Mouse (Mus musculus): ENCODE measurements at regions not wholly inside any gene's neighbourhood (a gene's known extent, or its start where the extent isn't known, plus 50 kb on each side); places are given as distances from the start of the nearest gene placed in this dataset.

DNA sequence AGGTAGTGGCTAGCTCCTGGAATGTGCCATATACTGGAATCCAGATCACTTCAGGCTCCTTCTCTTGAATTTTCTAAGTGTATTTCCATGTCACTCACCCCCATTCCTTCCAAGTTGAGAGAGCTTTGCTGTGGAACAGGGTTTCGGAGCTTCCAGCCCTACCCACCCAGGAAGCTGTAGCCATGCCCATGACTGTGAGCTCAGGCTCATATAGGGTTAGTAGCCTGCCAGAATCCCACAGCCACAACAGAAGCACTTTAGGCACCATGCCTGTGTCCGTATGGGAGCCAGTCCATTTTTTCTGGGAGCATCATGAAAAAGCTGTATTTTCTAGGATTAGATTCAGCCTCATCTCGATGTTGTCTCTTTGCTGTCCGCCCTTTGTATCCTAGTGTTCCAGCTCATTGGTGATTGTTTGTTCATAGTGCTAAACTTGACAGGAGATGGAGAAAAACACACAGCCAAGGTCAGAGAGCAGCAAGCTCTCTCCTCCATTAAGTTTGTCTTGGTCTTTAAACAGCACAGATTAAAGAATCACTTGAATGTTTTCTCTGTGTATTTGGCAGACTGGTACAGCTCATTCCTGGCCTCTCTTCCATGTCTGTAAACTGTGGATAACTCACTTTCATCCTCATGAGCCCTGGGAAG is 526.2 kb upstream of the 4930452B06Rik start:
- DNase-seq (ENCODE audit: low spot score in 2 of 2): no peak

GRCm38 (mm10) chr14:9191664-9192063 is 525.6 kb upstream of the 4930452B06Rik start:
- no peak for DNase-seq (ENCODE audit: low spot score in 2 of 2)

- DNase-seq (ENCODE audit: low spot score in 2 of 2): no peak
These were observed 495.3 kb upstream of the 4930452B06Rik start for GRCm38 (mm10) chr14:9161336-9161735.

DNA sequence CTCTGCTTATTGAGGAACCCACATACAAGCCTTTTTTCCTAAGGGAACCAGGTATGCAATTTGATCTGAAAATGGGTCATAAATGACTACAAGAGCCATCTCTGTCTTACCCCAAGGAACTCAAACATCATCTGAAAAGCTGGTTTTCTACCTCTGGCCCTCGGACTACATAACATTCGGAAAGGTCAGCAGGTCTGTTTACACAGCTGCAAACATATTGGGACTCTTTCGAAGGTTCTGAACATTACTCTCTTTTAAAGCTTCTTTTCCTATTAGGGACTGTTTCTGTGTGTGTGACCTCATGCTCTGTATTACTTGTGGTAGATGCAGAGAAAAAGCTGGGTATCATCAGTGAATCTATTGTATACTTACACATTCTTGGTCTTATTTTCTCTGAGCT is 491.9 kb upstream of the 4930452B06Rik start:
- no peak for DNase-seq (ENCODE audit: low spot score in 2 of 2)

DNA sequence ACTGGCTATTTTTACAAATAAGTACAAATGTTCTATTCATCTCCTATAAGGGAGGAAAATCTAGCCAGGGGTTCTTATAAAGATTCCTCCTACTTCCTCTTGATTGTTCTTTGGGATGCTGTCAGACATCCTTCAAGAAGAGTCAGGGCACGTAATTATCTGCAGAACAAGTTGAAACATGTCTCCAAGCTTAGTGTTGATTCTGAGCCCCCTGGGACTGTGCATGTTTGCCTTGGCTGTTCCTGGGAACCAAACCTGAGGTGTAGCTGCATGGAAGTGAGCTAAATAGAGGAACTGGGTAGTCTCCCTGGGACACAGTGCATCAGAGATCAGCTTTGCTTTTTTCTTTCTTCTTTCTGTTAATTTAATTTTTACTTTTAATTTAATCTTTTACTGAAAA is 484.8 kb upstream of the 4930452B06Rik start:
- no peak for DNase-seq (ENCODE audit: low spot score in 2 of 2)

DNA sequence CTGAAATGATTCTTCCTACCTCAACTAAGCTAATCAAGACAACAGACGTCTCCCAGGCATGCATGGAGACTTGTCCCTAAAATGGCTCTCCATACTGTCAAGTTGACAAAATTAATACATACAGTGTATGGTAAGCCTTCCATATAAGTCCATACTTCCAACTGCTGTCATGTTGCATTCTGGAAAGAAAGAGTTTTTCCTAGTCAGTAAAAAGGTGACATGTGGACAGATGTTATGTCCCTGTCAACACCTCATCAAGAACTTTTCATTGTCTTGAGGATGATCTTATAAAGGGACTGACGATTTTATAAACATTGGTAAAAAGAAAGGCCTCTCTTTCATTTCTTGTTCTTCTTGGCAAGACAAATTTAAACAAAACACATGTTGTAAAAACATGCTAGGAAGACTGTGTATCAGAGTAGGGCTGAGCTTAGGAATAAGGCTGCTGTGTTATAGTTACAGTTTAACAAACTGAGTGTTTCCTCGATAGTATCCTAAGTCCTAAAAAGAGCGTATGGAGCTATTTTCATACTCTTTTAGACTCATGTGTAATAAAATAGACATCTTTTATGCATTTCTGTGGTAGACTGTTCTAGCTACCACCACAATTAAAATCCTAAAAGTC is 480.7 kb upstream of the 4930452B06Rik start:
- DNase-seq (ENCODE audit: low spot score in 2 of 2): no peak

GRCm38 (mm10) chr14:9105708-9106107 is 439.7 kb upstream of the 4930452B06Rik start:
- no peak for DNase-seq (ENCODE audit: low spot score in 2 of 2)

GRCm38 (mm10) chr14:9089625-9090326 is 423.7 kb upstream of the 4930452B06Rik start:
- no peak for DNase-seq (ENCODE audit: low spot score in 2 of 2)

GRCm38 (mm10) chr14:9087103-9087502 is 421.1 kb upstream of the 4930452B06Rik start:
- no peak for DNase-seq (ENCODE audit: low spot score in 2 of 2)

- no peak for DNase-seq (ENCODE audit: low spot score in 2 of 2)
These were observed 413.6 kb upstream of the 4930452B06Rik start for GRCm38 (mm10) chr14:9079632-9080031.

GRCm38 (mm10) chr14:9079014-9079413 is 413.0 kb upstream of the 4930452B06Rik start:
- DNase-seq (ENCODE audit: low spot score in 2 of 2): no peak

DNA sequence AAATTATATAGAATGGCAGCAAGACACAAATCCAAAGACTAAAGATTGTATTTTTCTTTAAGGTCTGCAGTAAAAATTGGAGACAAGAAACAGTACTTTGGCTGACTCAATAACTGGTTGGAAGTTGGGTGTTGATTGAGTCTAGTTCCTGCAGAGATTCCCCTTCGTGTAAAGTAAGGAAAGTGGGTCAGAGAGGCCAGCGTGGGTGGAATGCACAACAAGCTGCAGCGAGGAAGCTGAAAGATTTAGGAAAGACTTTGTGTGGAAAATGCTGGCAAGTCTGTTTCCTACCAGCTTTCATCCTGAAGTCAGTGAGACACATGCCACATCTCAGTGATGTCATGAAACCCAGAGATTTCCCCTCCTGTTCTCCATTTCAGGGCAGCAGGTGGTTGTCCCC is 405.1 kb upstream of the 4930452B06Rik start:
- DNase-seq (ENCODE audit: low spot score in 2 of 2): no peak

DNA sequence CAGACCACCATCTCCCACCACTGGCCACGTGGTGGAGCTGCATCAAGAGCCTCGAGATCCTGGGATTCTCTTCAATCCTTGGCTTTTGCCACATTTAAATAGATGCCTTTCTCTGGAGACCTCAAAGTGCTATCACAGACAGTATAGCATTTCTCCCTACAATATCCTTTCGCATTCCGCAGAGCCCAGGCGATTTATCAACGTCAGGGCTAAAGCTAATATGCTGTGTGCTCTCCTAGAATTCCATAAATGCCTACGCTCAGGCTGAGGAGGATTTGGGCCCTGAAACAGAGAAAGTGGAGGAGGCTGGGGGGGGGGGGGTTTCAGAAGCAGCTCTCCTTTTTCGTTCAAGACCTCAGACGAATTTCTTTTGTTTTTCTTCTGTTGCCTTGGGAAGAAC is 394.0 kb upstream of the 4930452B06Rik start:
- no peak for DNase-seq (ENCODE audit: low spot score in 2 of 2)

DNA sequence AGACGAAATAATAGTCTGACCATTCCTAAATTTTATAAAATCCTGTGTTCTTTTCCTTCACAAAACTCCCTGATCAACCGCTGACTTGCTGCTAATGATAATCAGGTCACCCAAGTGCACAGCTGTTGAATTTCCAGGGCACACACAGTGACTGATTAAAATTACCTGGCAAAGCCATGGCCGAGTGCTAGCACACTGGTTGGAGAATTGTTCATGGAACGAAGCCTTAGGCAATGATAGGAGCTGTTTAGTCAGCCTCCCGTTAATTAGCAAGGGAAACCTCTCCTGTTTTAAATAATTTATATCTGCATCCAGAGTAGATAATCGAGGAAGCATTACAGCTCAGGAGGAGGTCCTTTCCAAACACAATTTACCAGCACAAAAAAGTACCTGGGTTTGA is 362.8 kb upstream of the 4930452B06Rik start:
- no peak for DNase-seq (ENCODE audit: low spot score in 2 of 2)

DNA sequence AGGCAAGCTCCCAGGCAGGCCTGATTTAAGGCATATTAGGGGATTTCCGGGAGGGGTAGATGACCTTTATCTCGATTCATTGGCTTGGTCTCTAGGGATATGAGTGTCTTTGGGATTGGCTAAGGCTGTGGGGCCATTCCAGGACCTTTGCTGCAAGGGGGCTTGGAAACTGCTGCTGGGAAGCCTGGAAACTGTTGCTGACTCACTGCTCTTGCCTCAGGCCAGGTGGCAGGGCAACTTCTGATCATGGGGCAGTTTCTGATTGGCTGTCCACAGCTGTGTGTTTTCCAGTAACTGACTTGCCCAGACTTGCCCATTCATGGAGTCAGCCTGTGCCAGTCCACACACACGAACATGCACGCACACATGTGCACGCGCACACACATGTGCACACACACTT is 349.8 kb upstream of the 4930452B06Rik start:
- no peak for DNase-seq (ENCODE audit: low spot score in 2 of 2)

GRCm38 (mm10) chr14:9003034-9003433 is 337.0 kb upstream of the 4930452B06Rik start:
- DNase-seq (ENCODE audit: low spot score in 2 of 2): no peak

- no peak for DNase-seq (ENCODE audit: low spot score in 2 of 2)
These were observed 334.5 kb upstream of the 4930452B06Rik start for GRCm38 (mm10) chr14:9000408-9001092.

- no peak for DNase-seq (ENCODE audit: low spot score in 2 of 2)
These were observed 333.8 kb upstream of the 4930452B06Rik start for GRCm38 (mm10) chr14:8999815-9000214.

GRCm38 (mm10) chr14:8993421-8993820 is 327.4 kb upstream of the 4930452B06Rik start:
- DNase-seq (ENCODE audit: low spot score in 2 of 2): no peak

DNA sequence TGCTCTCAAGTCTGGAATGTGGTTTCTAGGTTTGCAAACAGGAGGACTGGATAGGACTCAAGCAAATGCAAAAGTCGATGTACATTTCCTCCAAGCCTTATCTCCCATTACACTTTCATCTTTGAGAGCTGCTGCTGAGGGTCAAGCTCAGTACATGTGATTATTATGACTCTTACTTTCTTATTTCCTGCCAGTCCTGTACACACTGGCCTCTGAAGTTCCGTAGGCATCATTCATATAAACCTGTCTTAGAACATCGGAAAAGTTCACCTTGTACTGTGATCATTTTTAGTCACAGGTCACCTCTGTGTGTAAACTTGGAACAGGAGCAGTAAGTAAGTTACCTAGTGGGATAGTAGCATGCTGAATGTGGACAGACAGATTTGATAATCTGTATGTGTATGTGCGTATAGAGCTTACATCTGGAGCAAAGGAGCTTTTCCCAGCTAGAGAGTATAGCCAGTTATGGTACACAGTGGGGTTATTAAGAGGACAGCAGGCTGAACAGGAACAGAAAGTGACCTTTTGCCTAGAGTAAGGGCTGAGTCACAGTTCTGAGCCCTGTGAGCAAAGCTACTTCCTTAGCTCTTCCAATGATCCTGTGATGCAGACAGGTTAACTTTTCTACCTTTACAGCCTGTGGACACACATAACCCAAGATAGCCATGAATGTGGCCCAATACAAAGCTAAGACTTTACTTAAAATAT is 319.2 kb upstream of the 4930452B06Rik start:
- DNase-seq (ENCODE audit: low spot score in 2 of 2): no peak

DNA sequence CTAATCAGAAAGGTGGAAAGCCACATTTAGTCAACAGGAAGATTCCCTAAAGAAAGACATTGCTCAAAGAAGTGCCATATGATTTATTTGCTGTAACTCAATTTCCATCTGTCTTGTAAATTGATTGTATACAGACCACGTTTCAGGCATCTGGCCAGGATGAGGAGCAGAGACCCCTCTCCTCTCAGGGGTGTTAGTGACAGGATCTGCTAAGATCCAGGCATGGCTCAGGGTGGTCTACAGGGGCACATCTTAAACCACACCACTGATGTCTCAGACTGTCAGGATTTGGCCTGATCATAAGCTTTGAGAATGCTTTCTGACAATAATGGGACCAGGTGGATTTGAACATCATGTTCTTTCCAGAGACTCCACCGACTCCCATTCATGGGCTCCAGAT is 295.5 kb upstream of the 4930452B06Rik start:
- no peak for DNase-seq (ENCODE audit: low spot score in 2 of 2)

Data from layer of hippocampus, adult 18-20 months (tissue).